Mouse (Mus musculus) gastrocnemius, postnatal 10 days (tissue): ENCODE data around the gene Uck1. TPM values are rescaled to one million over a fixed set of nuclear protein-coding genes. Genes with fewer than 3 reads are reported as not detected.
"Not testable (repeated sequence)": the region's sequence is repeated elsewhere in the genome, so short reads cannot be mapped to it uniquely, and the experiment has no call there.

ENCODE experiments used
- DNase-seq: peaks from one replicate; pipeline ENCODE4 v3.0.0; 2021; ENCODE audit warnings: mixed read lengths
- long read RNA-seq, 2 experiments: library from polyadenylated mRNA; stranded (forward); transcript quantifications; one replicate each; pipeline ENCODE4 v2.0.0; 2021
- total RNA-seq, 2 experiments: library from RNA; stranded (reverse); gene quantifications; 2 replicates each; pipeline ENCODE4 v1.2.3; 2021

Gene Uck1
- 10 to 100 TPM; 18.0 to 20.2 TPM for total RNA-seq
- long read RNA-seq, experiment 1, transcript Uck1-201 (7 exons, 2,005 nt) = major isoform, 40 of 44 reads
- long read RNA-seq, experiment 1, partial matches to known transcripts = 3 of 44 reads
- long read RNA-seq, experiment 1, other reads (novel, unspliced or antisense) = 1 of 44 reads
- long read RNA-seq, experiment 2, transcript Uck1-201 (7 exons, 2,005 nt) = major isoform, 31 of 36 reads
- long read RNA-seq, experiment 2, partial matches to known transcripts = 3 of 36 reads
- long read RNA-seq, experiment 2, other reads (novel, unspliced or antisense) = 2 of 36 reads

DNA sequence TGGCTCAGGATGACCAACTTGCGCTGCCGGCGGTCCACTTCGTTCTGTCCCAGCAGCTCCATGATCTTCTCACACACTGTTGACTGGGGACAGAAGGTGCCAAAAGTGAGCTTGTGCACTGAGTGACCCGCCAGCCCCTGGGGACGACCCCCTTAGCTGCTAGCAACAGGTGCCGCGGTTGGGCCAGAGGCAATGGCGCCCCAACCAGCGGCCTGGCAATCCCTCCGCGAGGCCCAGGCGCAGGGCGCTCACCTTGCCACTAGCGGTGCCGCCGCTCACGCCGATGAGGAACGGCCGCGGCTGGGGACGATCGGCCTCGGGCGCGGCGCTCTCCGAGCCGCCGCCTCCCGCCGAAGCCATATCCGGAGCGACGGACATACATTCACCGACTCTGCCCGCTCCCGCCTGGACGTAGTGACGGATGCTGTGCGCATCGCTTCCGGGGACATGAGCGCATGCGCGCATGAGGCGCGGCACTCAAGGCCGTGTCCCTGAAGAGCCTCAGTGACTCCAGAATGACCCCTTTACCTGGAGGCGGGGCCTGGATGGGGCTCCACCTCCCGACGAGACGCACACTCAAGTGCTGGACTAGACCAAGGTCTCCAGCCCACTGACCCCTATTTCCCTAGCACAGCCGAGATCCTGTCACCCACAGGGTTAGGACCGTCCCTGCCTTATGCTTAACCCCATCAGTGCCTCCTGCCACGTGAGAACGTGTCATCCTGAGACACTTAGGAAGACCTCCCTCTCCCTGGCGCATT is at the start of gene Uck1:
Gene Uck1 (minus strand): TSS at position 503 of the 761 bp plus-strand sequence.
- peak; percentile 81 for DNase-seq

DNA sequence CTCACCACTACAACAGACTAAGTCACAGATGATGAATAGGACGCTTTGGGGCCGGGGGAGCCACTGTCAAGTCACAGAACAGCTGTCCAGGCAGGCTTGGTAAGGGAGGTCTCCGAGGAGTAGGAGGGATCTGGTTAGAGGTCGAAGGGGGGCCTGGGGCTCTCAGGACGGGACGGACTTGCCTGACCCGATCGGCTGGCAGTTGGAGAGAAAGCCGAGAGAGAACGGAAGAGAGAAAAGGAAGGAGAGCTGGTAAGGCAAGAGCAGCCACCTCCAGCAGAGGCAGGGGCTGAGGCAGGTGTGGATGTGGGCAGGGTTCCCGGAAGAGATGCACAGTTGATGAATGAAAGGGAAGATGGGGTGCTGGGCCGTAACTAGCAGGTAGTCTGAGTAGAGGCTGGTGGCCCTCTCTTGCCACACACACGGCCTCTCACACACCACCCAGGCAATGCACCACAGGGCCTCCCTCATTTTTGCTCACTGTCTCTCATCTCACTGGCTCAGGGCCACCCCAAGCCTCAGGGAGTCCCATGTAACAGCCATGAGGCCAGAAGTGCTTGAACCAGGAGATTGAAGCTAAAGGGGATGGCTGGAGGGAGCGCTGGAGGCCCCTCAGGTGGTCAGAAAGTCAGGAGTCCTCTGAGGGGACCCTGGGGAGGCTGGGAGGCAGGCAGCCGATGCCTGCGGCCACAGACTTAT is 49.1 kb upstream of the Uck1 start:
- no peak for DNase-seq

DNA sequence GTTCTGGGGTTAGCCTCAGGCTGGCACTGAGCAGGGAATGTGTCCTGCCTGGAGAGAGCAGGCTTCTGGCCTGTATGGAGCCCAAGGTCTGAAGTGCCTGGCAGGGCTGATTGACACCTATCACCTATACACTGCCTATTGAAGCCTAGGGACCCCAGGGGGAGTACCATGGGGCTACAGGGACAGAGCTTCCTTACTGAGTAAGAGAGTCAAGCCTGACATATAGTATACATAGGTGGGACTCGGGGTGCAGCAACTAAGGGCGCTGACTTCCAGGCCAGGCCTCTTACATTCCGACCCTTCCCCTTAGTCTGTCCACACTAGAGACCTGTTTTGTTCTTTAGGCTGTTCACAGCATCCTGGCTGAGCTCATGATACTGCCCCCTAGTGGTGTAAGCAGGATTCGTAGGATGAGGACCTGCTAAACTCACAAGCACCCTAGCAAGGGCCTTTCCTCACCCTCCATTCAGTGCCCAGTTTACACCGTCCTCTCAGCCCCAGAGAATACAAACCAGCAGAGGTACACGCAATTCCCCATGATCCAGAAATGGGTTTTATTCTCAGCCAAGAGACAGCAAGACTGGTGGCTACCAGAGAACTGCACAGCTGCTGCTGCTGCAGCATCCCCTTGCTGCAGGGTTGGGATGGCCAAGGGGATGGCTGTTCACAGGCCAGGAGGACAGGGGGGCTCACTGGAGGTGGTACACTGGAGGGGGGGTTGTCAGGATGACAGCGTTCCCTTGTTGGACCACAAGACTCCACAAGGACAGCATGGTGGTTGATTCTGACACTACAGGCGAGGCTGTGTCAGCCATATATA is 48.2 kb upstream of the Uck1 start:
- DNase-seq = peak; percentile 69

GRCm38 (mm10) chr2:32307247-32307798 is 47.4 kb upstream of the Uck1 start:
- no peak for DNase-seq

DNA sequence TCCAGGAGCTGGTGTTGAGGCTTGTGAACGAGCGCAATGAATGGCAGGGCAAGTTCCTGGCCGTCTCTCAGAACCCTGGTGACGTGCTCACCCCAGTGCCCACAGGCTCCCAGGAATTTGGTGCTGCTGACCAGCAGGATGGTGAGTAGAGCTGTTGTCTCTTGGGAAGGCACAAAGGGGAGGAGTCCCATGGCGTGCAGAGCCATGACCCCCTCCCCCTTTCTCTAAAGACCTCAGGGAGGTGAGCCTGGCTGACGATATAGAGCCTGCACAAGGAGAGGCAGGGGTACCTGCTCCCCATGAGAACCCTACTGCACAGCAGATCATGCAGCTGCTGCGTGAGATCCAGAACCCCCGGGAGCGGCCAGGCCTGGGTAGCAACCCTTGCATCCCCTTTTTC is 46.2 kb upstream of the Uck1 start:
- DNase-seq = no peak

- peak; percentile 2 for DNase-seq
Measured at GRCm38 (mm10) chr2:32305668-32306067, 45.7 kb upstream of the Uck1 start.

DNA sequence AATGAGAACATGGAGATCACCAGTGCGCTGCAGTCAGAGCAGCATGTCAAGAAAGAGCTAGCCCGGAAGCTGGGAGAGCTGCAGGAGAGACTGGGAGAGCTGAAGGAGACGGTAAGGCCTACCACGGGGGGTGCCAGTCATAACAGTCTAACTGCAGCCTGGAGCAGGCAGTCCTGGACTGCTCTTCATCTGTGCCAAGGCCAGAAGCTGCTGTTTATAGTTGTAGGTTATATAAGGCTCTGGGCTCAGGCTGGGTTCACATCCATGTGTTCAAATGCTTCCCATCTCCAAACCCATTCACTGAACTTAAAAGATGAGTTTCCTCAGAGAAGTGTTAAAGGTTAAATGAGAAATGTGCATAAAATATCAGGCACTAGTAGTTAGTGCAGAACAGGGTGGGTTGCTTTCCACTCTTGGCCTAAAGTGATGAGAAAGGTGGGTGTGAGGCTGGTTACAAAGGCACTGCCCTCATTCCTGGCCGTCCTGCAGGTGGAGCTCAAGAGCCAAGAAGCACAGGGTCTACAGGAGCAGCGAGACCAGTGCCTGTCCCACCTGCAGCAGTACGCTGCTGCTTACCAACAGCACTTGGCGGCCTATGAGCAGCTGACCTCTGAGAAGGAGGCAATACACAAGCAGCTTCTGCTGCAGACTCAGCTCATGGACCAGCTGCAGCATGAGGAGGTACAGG is 44.3 kb upstream of the Uck1 start:
- DNase-seq = peak; percentile 52

- DNase-seq = peak; percentile 6
Measured at GRCm38 (mm10) chr2:32302952-32303351, 43.0 kb upstream of the Uck1 start.

DNA sequence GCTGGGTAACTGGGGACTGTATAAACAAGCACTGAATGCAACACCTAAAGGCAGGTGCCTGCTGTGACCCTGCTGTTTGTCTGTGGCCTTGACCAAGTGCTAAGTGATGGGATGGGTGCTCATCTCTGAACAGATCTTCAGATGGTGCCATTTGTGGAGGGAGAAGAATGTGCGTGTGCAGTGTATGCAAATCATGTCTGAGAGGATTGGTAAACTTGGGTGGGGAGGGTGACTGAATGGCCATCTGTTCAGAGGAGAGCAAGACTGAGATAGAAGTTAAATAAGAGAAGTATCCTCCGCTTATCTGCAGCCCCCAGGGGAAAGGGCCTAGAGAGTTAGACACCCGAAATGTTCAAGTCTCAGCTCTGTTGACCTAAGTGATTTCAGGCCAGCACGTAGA is 39.5 kb upstream of the Uck1 start:
- peak; percentile 2 for DNase-seq

GRCm38 (mm10) chr2:32295842-32296241 is 35.9 kb upstream of the Uck1 start:
- not testable (repeated sequence) for DNase-seq

DNA sequence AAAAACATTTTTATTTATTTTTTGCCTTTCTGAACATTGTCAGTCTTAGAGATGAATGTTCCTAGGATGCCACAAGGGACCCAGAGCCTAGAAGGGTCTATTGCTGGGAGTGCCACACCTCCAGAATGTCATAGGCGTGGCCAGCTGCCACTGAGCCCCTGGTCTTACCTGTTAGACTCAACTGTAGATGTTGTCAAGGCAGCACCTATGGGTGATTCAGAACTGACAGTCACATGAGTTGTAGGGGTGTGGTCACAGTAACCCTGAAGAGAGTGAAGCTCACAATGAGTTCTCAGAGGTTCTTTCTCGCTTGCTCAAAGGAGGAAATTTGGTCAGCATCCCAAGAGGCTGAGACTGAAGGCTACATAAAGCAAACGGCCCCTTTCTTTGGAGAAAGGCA is 35.3 kb upstream of the Uck1 start:
- DNase-seq = no peak

GRCm38 (mm10) chr2:32294348-32294747 is 34.4 kb upstream of the Uck1 start:
- peak; percentile 54 for DNase-seq

- DNase-seq = no peak
Measured at GRCm38 (mm10) chr2:32289578-32289977, 29.6 kb upstream of the Uck1 start.

- no peak for DNase-seq
Measured at GRCm38 (mm10) chr2:32288371-32288931, 28.5 kb upstream of the Uck1 start.

- DNase-seq = peak; percentile 99
Measured at GRCm38 (mm10) chr2:32287923-32288367, 28.0 kb upstream of the Uck1 start, which contains the start of gene Swi5. TSS of gene Swi5 (minus strand) at chr2:32288075.

GRCm38 (mm10) chr2:32287334-32287840 is 27.4 kb upstream of the Uck1 start, which contains the start of gene Golga2:
TSS of gene Golga2 (plus strand) at chr2:32287384.
- DNase-seq = no peak

- no peak for DNase-seq
Measured at GRCm38 (mm10) chr2:32283986-32284385, 24.0 kb upstream of the Uck1 start.

DNA sequence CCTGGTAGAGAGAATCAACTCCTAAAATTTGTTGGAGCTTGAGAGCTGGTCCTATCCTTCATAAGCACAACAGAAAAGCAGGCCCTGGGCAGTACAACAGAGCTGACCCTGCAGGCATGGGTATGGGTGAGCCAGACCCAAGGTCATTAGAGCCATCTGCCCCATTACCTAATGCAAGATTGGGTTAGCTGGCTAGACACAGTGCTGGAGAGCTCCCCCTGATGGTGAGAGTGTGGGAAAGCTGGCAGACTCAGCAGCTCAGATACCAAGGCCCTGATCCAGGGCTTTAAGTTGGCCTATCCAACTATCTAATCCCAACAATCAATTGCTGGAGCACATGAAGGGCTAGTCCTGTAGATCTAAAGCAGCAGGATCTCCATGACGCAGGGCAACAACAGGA is 22.8 kb upstream of the Uck1 start:
- DNase-seq = peak; percentile 40

GRCm38 (mm10) chr2:32282289-32282688 is 22.3 kb upstream of the Uck1 start:
- DNase-seq = no peak

DNA sequence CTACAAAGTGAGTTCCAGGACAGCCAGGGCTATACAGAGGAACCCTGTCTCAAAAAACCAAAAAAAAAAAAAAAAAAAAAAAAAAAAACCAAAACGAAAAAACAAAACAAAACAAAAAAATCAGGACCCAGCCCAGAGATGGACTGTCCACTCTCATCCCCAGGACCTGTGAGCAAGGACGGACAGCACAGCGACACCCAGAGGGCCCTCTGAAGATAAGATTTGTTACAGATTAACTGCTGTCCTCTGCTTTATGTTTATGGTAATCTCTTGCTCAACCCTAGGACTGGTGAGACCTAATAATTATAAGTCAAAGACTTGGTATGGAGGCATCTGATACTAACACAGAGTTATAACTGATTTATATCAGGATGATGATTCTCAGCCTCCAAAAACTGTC is 15.9 kb upstream of the Uck1 start:
- DNase-seq = no peak
